Mouse (Mus musculus) Patski (cell line): ENCODE data around the gene Ndufs2. TPM values are rescaled to one million over a fixed set of nuclear protein-coding genes. Genes with fewer than 3 reads are reported as not detected.
A peak's percentile ranks its signal among the peaks of the same experiment; 100 is the strongest.

Source experiments
- ATAC-seq: fragments of 100-300 bp; one replicate; pipeline ENCODE4 v1.8.0; 2021
- CTCF ChIA-PET: fragments of 350-600 bp; sonication (Branson Sonifier 250); formaldehyde crosslinking; loops from one replicate; lab custom pipeline; 2022; ENCODE audit warnings: inconsistent platforms; lab: Charles Lee
- POLR2A ChIA-PET: fragments of 350-600 bp; sonication (Branson Sonifier 250); formaldehyde crosslinking; loops from one replicate; lab custom pipeline; 2022; ENCODE audit warnings: antibody characterized with exemption, inconsistent platforms; lab: Charles Lee
- DNase-seq: peaks from one replicate; pipeline ENCODE4 v3.0.0-alpha.2; 2011; ENCODE audit warnings: low read depth, low spot score
- H3K27me3 ChIP-seq: fragments of 371-371 bp; one replicate; pipeline ENCODE4 v1.5.1; 2021
- CTCF ChIP-seq: fragments of 100-300 bp; IDR thresholded peaks from one replicate; pipeline ENCODE4 v1.5.1; 2021
- in situ Hi-C: fragments of 300-500 bp; cut with MboI; formaldehyde crosslinking; loops from 3 replicates; pipeline ENCODE4 v1.11.1; 2018; ENCODE audit warnings: low pct_unique_long_range_greater_than_20kb, mixed read lengths
- polyA plus RNA-seq: library from polyadenylated mRNA; unstranded; gene quantifications from one replicate; pipeline ENCODE4 v1.2.3, GENCODE M21; 2021

Gene Ndufs2
- 436 TPM for polyA plus RNA-seq

GRCm38 (mm10) chr1:171250680-171251593 is at the start of gene Ndufs2:
TSS of gene Ndufs2 (minus strand) at chr1:171251388.
- CTCF ChIA-PET: interaction anchor here (0.7 to 2.2 kb wide), 7 partner anchors 12 to 139 kb away, joined by 3 to 7 read pairs (median 4); partner anchors contain the start of gene Ppox
- no peak for TF ChIP-seq CTCF
- in situ Hi-C loops: loop anchor here (25.0 kb wide), 1 partner anchor 364 kb away; the partner anchor contains the start of genes Dusp12 and Gm26620
- no peaks in the 10 kb centered on the region for H3K27me3 ChIP-seq
- DNase-seq: no peak
- ATAC-seq: no peak
- POLR2A ChIA-PET: interaction anchor here (0.6 to 1.9 kb wide), 3 partner anchors 17 to 120 kb away, joined by 3 to 5 read pairs (median 5); partner anchors contain the start of genes B4galt3 and Fcer1g

GRCm38 (mm10) chr1:171298226-171298625 is 47.0 kb upstream of the Ndufs2 start:
- CTCF ChIA-PET: no interaction called here
- H3K27me3 ChIP-seq: no peaks in the 10 kb centered on the region
- ATAC-seq (no peak), DNase-seq (no peak)
- in situ Hi-C loops: no loop called here
- TF ChIP-seq CTCF: no peak
- POLR2A ChIA-PET: no interaction called here

- POLR2A ChIA-PET: no interaction called here
- no peaks in the 10 kb centered on the region for H3K27me3 ChIP-seq
- TF ChIP-seq CTCF: no peak
- DNase-seq (no peak), ATAC-seq (peak; percentile 17)
- CTCF ChIA-PET: interaction anchor here (1.0 to 1.3 kb wide), 3 partner anchors 14 to 115 kb away, joined by 3 read pairs; partner anchors contain the start of gene Ppox
- in situ Hi-C loops: no loop called here
Measured at GRCm38 (mm10) chr1:171295063-171295402, 43.8 kb upstream of the Ndufs2 start.

DNA sequence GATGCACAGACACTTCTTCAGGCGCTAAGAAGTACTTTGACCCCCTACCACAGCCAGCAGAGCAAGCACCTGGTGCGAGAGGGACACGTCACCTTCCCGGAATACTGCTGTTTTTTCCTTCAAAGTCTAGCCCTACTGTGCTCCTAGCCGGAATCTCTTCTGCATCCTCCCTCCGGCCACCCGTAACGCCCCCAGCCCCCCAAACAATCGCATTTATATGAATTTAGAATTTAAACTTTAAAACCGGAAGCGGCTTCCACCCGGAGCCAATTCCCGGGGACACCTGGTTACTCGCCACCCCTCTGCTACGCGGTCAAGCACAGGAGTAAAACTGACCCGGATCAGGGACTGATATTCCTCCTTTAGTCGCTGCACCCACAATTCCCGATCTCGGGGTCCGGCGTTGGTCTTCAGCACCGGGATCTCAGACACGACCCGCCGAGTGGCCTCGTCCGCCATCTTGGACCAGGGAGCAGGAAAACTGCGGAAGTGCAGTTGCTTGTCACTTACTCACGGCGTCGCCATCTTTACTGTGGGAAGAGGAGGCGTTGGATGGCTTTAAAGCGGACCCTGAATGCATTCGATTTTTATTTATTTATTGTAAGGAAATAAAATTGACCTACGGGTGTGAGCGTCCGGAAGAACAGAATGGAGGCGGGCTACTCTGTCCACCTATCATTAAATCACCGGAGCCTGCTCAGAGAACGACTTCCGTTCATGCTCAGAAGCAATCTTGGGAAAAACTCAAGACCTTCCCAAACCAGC is 43.3 kb upstream of the Ndufs2 start, which contains the start of gene Ufc1:
Ufc1 (minus strand) TSS at position 727 of the 765 bp plus-strand sequence.
- TF ChIP-seq CTCF: no peak
- in situ Hi-C loops: no loop called here
- CTCF ChIA-PET: interaction anchor here (1.0 to 2.3 kb wide), 4 partner anchors 13 to 25 kb away, joined by 3 to 5 read pairs (median 4); partner anchors contain the start of genes B4galt3 and Ppox
- H3K27me3 ChIP-seq: no peaks in the 10 kb centered on the region
- peak; percentile 56 for DNase-seq
- peak; percentile 70 for ATAC-seq
- POLR2A ChIA-PET: interaction anchor here (1.2 kb wide), 1 partner anchor 14 kb away, joined by 4 read pairs; no protein-coding TSS in a partner anchor

DNA sequence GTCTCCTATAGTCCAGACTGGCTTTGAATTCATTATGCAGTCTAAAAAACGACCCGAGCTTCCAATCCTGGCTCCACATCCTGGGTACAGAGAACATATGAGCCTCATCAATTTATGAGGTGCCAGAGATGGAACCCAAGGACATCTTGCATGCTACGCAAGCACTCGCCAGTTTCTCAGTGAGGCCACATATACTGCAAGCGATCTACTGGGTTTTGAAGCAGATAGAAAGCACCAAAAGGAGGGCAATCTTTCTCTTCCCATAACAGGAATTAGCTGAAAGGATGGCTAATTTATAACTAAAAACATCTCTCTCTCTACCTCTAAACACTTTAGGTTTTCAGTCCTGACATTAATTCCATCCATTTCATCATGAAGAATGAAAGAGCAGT is 42.7 kb upstream of the Ndufs2 start:
- TF ChIP-seq CTCF: no peak
- in situ Hi-C loops: no loop called here
- H3K27me3 ChIP-seq: no peaks in the 10 kb centered on the region
- DNase-seq (no peak), ATAC-seq (no peak)
- CTCF ChIA-PET: interaction anchor here (1.3 to 2.3 kb wide), 3 partner anchors 12 to 183 kb away, joined by 3 to 5 read pairs (median 5); partner anchors contain the start of genes B4galt3 and Ppox
- POLR2A ChIA-PET: interaction anchor here (1.2 kb wide), 1 partner anchor 14 kb away, joined by 4 read pairs; no protein-coding TSS in a partner anchor

DNA sequence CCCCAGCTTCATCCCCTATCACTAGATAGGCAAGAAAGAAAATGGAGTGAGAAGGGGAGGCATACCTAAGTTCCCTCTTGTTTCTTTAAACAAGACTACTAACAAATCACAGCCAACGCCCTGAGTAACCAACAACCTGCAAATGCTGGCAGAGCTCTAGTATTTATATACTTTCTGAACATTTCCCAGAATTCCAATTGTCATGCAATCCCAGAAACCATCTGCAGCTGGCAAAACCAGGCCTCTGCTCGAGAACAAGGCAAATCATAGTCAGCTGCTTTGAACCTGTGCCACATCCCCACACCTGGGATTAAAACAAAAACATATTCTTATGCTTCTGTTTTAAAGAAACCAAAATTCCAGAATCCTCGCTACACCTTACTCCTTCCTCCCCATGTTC is 42.2 kb upstream of the Ndufs2 start:
- ATAC-seq: no peak
- TF ChIP-seq CTCF: no peak
- in situ Hi-C loops: no loop called here
- DNase-seq: no peak
- ChIA-PET POLR2A (interaction anchor here (1.2 kb wide), 1 partner anchor 15 kb away, joined by 4 read pairs; no protein-coding TSS in a partner anchor), CTCF (interaction anchor here (0.9 to 2.3 kb wide), 4 partner anchors 12 to 398 kb away, joined by 3 to 5 read pairs (median 4); partner anchors contain the start of genes B4galt3 and Ppox)
- no peaks in the 10 kb centered on the region for H3K27me3 ChIP-seq

DNA sequence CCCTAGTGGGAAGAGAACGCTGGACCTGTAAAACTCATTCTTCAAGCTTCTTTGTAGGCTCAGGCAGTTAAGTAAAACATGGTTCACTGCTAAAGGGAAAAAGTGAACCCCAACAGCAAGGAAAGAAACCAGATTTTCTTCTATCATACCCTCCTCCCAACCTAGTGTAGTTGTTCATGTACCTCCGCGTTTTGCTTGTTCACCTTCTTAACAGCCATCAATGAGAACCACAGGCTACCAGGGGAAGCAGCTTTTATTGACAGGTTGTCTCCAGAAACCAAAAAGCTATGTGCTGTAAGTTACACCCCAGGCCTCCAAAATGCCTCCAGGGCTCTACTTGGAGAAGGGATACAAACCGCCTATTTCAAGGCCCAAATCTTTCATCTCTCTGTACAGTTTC is 37.1 kb upstream of the Ndufs2 start:
- H3K27me3 ChIP-seq: no peaks in the 10 kb centered on the region
- POLR2A ChIA-PET: interaction anchor here (1.1 to 2.5 kb wide), 2 partner anchors 17 to 61 kb away, joined by 3 to 13 read pairs; no protein-coding TSS in a partner anchor
- no peak for TF ChIP-seq CTCF
- in situ Hi-C loops: no loop called here
- ATAC-seq (no peak), DNase-seq (no peak)
- CTCF ChIA-PET: interaction anchor here (1.1 to 1.2 kb wide), 2 partner anchors 66 to 71 kb away, joined by 3 read pairs; partner anchors contain the start of gene Tomm40l

- no peaks in the 10 kb centered on the region for H3K27me3 ChIP-seq
- CTCF ChIA-PET: no interaction called here
- ATAC-seq: peak; percentile 87
- no peak for TF ChIP-seq CTCF
- POLR2A ChIA-PET: interaction anchor here (1.1 to 2.5 kb wide), 3 partner anchors 10 to 60 kb away, joined by 3 to 13 read pairs (median 8); no protein-coding TSS in a partner anchor
- in situ Hi-C loops: no loop called here
- peak; percentile 59 for DNase-seq
Measured at GRCm38 (mm10) chr1:171287136-171288081, 36.2 kb upstream of the Ndufs2 start, which contains the start of gene Usp21. TSS of gene Usp21 (minus strand) at chr1:171287991.

- H3K27me3 ChIP-seq: no peaks in the 10 kb centered on the region
- no peak for ATAC-seq
- CTCF ChIA-PET: no interaction called here
- POLR2A ChIA-PET: interaction anchor here (2.2 to 2.5 kb wide), 2 partner anchors 9 to 15 kb away, joined by 8 to 13 read pairs; no protein-coding TSS in a partner anchor
- DNase-seq: no peak
- no peak for TF ChIP-seq CTCF
- in situ Hi-C loops: no loop called here
Measured at GRCm38 (mm10) chr1:171286517-171286916, 35.3 kb upstream of the Ndufs2 start.
